Mouse (Mus musculus) adrenal gland, postnatal 25 days (tissue): Measurements from ENCODE around the gene Cfd. TPM values are rescaled to one million over a fixed set of nuclear protein-coding genes. Genes with fewer than 3 reads are reported as not detected.

ENCODE experiments used
- DNase-seq: peaks from one replicate; pipeline ENCODE4 v3.0.0; 2021; ENCODE audit warnings: mixed read lengths
- total RNA-seq: library from RNA; stranded (reverse); gene quantifications from 2 replicates; pipeline ENCODE4 v1.2.3, GENCODE M21; 2021

Cfd gene
- total RNA-seq, 1 experiment from 2014 or later: 469 TPM

DNA sequence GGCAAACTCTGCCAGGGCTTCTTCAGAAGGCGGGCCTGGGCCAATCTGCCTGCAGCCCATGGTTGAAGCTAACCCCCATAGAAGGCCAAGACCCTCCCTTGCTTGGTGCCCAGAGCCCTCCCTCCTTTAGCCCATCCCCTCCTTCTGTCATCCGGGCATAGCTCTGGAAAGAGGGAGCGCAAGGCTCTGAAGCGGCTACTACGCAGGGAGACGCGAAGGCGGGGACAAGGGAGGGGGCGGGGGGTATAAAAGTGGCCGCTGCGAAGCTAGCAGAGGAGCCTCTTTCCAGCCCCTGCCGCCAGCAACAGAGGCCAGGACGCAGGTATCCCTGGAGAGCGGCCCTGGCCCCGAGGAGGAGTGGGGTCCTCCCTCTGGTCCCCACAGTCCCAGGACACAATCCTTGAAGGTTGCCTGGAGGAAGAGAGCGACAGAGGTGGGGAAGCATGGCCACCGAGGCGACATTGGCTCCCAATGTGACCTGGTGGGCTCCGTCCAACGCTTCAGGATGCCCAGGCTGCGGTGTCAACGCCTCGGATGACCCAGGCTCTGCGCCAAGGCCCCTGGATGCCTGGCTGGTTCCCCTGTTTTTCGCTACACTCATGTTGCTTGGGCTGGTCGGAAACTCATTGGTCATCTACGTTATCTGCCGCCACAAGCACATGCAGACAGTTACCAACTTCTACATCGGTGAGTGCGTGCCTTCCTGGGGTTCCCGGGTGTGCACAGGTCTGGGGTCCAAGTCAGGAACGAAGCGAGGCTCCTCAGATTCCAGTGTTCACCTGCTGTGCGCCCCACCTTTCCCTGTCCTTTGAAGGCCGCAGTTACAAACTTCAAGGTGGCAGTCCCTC is 27.8 kb downstream of the Cfd start:
- no peak for DNase-seq

DNA sequence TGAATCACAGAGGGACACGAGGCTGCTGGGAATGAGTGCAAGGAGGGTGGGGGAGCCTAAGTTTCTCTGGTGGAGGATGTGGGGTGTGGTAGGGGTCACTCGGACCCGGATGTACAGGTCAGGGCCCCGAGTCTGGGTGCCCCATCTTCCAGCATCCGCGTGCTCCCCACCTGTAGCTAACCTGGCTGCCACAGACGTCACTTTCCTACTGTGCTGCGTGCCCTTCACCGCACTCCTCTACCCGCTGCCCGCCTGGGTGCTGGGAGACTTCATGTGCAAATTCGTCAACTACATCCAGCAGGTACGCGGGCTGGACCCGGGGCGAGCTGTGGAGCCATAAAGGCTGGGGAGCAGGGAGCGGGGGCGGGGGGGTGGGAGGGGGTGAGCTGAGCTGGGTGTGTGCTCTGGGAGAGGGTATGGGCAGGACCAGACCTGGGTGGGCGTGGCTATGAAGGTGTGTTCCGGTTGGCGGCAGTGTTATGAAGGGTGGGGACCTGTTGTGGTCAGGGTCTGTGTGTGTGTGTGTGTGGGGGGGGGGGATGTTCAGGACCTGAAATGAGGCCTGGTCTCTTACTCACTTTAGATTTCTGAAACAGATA is 28.7 kb downstream of the Cfd start:
- DNase-seq: no peak

DNA sequence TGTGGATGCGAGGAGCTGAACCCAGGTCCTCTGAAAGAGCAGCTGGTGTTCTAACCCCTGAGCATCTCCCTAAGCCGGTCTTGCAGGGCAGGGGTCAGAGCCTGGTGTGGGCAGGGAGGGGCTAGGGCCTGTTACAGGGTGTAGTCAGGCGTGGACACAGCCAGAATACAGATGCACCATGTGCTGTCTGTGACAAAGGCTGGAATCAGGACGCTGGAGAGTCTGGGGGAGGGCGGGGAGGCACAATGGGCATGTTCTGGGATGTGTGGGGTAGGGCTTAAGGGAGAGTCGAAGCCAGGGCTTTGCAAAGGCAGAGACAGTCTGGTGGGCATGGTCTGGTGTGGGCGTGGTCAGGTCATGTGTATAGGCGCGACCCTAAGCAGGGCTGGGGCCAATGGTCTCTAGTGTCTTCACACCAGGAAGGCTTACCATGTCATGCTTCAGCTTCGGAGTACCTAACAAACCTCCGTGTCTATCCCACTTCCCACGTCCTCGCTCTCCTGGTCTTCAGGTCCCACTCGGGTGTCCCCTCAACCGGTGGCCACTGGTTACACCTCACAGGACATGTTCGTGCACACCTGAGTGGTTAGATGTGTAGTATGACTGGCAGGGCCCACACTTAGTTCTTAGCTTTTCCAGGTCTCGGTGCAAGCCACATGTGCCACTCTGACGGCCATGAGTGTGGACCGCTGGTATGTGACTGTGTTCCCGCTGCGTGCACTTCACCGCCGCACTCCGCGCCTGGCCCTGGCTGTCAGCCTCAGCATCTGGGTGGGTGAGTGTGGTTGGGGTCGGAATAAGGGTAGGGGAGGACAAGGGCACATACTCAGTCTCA is 29.6 kb downstream of the Cfd start:
- no peak for DNase-seq

DNA sequence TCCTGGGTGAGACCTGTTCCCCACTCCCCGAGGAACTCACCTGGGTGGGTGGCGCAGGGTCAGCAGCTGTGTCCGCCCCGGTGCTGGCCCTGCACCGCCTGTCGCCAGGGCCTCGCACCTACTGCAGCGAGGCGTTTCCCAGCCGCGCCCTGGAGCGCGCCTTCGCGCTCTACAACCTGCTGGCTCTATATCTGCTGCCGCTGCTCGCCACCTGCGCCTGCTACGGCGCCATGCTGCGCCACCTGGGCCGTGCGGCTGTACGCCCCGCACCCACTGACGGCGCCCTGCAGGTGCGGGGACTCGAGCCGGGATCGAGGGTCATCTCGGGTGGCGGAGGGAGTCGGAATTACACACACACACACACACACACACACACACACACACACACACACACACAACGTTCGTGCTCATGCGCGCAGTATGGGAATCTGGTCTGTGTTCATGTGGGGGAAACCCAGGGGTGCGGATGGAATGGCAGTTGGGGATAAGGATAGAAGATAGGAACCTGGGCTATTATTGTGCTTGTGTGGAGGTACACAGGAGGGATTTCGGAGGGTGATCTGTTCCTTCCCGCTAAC is 30.4 kb downstream of the Cfd start, which contains the start of gene R3hdm4:
Gene R3hdm4, minus strand, starts transcription at position 251 of the 578 bp plus-strand sequence.
- no peak for DNase-seq

DNA sequence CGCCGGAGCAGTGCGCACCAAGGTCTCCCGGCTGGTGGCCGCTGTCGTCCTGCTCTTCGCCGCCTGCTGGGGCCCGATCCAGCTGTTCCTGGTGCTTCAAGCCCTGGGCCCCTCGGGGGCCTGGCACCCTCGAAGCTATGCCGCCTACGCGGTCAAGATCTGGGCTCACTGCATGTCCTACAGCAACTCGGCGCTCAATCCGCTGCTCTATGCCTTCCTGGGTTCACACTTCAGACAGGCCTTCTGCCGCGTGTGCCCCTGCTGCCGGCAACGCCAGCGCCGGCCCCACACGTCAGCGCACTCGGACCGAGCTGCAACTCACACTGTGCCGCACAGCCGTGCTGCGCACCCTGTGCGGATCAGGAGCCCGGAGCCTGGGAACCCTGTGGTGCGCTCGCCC is 30.9 kb downstream of the Cfd start:
- DNase-seq: no peak

DNA sequence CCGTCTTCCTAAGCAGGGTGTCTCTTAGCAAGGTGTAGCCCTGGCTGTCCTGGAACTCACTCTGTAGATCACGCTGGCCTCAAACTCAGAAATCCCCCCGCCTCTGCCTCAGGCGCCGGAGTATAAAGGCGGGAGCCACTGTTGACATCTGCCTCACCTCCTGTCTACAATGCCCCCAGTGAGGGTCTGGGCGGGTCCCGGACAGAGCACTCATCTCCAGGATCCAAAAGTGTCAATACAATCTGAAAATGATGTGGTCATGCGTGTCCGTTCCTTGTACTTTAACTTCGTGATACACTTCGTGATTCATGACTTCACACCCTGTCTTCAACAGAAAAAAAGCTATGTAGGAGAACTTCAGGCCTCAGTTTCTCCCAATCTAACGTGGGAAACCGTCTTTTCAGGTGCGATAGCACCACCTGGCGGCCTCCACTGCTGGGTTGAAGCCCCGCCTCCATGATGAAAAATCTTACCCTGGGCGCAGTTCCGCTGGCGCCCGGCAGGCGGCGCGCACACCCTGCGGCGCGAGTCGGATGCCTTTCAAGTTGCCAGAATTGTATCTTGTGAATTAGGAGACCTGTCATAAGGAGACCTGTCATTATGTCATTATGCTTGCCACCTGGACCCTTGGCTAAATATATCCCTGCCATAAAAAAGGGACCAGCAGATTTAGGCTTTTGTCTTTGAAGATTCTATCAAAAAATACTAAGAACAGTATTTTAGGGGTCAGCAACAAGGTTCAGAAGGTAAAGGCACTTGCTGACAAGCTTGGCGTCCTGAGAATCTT is 34.5 kb downstream of the Cfd start:
- peak; percentile 91 for DNase-seq

DNA sequence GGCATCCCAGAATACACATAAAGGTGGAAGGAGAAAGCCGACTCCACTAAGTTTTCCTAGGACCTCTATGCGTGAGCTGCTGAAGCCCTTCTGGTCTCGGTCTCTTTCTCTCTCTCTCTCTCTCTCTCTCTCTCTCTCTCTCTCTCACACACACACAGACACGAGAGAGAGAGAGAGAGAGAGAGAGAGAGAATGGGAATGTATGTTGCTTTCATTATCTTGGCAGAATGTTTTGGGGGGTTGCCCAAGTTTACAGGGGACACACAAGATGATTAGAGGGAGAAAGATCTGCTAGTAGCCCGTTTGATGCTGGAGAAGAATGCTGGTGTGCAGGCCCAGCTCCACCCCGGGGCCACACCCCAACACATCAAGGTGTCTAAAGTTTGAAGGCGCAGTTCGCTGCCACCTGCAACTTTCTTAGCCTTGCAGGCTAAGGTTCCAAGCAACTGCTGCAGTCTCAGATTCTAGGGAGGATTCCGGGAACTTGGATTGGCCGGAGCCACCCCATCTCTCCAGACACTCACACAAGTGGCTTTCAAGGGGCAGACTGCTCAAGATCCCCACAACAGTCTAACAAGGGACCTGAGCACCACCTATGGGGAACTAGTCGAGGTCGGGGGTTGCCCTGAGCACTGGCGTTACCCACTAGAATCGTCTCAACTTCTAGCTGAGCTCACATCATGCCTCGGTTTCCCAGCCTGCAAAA is 35.3 kb downstream of the Cfd start:
- DNase-seq: no peak

DNA sequence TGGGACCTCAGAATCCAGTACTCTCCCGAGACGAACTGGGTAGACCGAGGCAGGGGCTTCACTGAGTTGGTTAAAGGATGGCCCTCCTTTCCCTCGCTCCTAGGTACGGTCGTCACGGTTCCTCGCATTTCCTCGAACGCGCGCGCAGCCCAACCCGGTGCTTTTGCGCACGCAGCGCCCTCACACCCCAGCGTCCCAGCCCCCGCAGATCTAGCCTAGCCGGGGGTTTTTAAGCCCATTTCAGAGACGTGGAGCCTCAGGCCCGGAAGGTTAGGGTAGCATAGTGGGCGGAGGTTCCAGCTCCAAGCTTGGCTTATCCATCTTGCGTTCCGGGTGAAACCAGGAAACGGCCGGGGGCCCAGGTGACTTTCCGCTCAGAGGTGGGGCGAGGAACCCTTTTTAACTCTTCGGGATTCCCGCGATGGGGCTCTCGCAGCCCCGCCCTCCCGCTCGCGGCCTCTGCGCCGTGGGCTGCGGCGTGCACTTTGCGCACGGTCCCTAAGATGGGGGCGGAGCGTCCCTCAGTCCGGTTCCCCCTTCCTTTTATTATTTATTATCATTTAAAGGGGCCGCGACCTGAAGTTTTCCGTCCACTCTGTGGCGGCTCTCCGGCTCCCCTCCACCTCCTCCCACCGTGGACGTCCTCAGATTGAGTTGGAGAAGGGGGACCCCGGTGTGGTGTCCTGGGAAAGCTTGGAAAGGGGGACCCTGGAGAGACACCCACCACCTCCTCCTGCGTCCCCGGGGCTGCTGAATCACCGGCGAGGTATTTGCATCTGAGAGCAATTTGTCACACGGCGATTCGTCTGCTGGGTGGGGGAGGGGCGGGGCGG is 36.1 kb downstream of the Cfd start, which contains the start of gene Arid3a:
Gene Arid3a, plus strand, starts transcription at position 553 of the 833 bp plus-strand sequence.
- peak; percentile 86 for DNase-seq

DNA sequence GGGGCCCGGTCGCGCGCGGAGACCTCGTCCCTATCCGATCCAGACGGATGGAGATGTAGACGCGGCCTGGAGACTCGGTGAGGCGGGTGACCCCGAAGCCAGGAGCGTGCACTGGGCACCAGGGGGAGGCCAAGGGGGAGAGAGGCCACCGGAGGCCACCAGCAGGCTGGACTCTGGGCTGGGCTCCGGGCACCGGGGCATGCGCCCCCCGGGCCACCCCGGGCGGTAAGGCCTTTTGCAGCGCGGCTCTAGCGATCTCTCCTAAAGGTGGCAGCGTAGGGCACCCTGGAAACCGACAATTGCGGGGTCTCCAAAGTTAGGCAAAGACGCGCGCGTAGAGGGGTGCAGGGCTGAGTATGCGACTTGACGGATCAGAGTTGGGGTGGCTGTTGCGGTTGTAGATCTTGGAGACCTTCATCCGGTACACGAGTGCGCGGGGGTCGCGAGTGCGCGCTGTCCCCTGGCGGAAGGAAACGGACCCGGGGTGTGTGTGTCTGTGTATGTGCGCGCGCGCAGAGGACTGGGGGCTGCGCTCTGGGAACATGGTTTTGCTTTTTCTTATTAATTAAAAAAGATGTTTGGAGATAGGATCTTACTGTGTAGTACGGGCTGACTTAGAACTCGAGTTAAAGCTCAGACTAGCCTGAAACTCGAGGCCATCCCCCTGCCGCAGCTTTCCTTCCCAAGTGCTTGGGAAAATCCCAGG is 36.8 kb downstream of the Cfd start:
- peak; percentile 49 for DNase-seq

DNA sequence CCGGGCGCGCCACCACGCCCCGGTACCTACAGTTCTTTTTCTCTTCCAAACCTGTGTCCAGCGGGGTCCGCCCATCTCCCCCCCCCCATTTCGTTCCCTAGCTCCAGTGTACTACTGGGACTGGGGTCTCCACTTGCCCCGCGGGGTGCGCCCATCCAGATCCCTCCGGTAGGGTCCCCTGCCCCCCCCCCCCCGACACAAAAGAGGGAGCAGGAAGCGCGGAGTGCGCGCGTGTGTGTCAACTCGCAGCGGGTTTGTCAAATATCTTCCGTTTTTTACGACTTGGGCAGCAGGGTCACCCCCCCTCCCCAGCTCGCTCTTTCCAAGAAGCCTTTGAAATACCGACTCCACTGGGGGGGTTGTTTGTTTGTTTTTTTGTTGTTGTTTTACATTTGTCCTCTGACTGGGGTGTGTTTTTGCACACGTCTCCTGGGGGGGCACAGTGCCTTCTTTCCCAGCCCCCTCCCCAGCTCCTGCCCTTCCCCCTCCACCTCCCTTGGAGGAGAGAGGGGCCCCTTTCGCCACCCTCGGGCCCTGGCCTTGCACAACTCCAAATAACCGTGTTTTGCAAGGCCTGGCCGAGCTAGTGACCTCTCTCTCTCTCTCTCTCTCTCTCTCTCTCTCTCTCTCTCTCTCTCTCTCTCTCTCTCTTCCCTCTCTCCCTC is 37.5 kb downstream of the Cfd start:
- peak; percentile 45 for DNase-seq

DNA sequence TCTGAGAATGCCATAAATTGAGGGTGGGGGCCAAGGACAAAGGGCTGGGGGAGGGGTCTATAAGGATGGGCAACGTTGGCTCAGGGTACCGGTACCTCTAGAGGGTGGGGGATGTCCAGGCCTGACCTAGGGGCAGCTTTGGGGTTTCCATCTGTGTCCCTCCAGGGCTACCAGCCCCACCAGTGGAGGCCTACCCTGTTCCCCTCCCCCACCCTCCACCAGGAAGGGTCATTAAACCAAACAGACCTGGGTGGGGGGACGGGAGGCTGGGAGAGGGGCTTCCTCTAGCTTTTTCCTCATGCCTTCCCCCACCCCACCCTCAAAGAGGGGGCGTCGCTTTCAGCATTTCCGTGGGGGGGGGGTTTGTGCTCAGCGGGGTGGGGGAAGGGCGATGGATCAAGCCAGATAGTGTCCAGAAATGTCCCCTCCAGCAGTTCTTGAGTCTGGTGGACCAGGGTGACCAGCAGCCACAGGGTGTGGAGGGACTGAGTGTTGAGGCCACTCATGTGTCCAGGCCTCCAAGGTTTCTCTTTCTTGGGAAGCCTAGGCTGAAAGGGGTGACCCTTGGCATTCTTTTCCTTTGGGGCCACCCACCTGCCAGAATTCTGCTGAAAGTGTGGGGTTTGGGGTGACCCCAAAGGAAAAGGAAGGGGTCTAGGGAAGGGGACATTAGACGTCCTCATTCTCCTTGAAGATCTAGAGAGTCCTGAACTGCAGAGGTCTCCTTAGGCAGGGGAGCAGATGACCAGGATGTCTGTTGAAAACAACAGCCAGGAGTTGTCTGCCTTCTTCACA is 38.5 kb downstream of the Cfd start:
- DNase-seq: no peak

DNA sequence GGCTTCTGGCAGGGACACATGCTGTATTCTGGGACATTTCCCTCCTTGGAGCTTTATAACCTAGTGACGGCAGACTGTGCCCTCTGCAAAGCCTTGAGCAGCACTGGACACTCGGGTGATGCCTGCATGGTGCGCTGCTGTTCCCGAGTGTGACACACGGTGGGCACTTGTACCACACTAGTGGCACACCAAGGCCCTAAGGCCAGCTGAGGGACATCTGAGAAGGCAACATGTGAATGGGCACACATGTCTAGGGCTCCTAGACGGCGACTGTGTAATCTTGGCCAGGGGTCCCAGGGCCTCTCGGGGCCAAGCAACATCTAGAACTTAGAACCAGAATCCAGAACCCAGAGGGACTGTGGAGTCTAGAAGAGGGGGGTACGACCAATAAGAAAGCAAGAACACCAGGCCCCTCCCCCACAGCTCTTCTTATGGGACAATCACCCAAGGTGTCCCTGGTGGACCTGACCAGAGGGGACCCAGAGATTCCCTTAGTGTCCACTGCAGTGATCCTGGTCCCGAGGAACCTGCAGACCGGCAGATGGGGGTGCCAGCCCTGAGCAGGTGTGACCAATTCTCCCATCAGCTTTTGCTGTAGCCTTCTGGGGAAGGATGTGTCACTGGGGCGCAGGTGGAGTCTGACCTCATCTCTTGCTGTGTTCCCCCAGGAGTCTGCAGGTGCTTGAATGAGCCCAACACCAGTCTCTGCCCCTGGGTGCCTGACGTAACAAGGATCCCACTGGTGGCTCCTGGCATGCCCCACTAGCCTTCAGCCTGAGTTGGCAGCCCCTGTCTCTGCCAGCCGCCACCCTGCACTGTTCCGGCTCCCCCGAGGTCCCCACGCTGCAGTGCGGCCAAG is 39.5 kb downstream of the Cfd start:
- DNase-seq: no peak

DNA sequence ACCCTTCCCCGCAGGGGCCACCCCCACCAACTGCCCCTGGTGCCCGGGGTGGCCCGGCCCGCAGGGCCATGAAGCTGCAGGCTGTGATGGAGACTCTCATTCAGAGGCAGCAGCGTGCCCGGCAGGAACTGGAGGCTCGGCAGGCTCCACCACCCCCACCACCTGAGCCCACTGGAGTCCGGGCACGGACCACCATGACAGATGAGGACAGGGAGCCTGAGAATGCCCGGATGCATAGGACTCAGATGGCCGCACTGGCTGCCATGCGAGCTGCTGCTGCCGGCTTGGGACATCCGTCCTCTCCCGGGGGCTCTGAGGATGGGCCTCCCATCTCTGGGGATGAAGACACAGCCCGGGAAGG is 40.2 kb downstream of the Cfd start:
- DNase-seq: no peak

DNA sequence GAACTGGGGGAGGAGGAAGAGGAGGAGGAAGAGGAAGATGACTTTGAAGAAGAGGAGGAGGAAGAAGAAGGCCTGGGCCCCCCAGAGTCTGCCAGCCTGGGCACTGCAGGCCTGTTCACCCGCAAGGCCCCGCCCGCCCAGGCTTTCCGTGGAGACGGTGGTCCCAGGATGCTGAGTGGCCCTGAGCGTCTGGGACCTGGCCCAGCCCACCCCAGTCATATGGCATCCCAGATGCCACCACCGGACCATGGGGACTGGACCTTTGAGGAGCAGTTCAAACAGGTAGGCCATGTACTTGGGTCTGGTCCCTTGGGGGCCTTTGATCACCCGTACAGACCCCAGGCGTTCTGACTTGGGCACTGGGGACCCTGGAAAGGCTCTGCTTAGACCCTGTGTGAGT is 41.1 kb downstream of the Cfd start:
- no peak for DNase-seq

DNA sequence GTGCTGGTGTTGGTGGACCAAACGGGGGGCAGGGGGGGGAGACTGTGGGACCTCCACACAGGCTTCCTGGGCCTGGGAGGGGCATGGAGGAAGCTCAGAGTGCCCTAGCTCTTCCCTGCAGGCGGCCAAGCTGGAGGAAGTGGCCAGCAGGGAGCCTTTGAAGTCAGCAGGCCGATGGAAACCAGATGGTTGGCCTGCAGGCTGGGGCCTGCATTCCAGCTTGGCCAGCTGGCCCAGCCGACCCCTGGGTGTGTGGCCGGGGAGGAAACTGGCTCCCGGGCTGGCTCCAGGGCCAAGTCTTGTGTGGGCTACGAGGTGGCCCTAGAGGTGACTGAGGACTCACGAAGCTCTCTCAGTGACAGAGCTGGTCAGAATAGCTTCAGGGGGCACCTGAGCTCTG is 42.1 kb downstream of the Cfd start:
- DNase-seq: peak; percentile 35

DNA sequence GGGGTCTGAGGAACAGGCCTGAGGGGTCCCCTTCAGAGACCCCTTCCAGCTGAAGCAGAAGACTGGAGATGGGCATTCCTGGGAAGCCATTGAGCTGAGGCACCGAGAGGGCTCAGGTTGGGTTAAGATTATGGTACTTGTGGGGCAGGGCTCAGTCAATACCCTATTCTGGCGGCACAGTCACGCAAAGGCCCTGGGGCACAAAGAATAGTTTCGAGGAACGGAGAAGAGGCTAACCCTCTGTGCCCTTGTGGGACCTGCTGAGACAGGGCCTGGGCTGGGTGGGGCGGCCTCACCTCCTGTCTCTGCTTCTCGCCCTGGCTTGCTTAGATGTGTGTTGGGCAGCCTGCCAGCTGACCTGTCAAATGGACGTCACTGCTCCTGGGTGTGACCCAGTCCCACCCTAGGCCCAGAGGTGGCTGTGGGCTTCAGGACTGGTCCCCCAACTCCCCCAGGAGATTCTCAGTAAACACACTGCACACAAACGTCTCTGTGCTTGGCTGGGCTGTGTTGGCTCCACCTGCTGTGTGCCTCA is 42.6 kb downstream of the Cfd start:
- DNase-seq: no peak

DNA sequence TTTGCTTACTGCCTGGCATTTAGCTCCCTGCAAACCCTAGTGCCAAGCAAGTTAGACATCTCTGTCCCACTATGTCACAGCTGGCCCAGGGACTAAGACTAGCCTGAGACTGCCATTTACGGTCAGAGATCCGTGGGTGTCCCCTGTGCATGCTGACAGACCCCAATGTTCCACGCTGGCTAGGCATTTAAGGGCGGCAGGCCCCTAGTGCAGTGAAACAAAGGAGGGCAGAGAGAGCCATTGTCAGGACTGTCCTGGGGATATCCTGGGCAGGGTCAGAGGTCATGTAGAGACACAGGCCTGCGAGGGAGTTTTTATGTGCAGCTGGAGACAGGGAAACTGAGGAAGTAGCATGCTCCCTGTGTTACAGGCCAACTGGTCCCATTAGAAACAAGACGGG is 43.2 kb downstream of the Cfd start:
- no peak for DNase-seq
